Mouse (Mus musculus): ENCODE results near the gene Rbms1.

- no peak for TF ChIP-seq CTCF (IDR thresholded peaks at IDR 0.05; ENCODE audit: insufficient read depth, low read length)
- no peak for TF ChIP-seq POLR2A (IDR thresholded peaks at IDR 0.05; ENCODE audit: borderline replicate concordance, extremely low read depth, low read depth, low read length)
These were observed 223.4 kb downstream of the Rbms1 start for GRCm38 (mm10) chr2:60739389-60740137.
